Mouse (Mus musculus) heart, adult 2 months (tissue): ENCODE data around the gene Hdac10. TPM values are rescaled to one million over a fixed set of nuclear protein-coding genes. Genes with fewer than 3 reads are reported as not detected.

Source experiments
- DNase-seq, 2 experiments: peaks; one replicate each; pipeline ENCODE4 v3.0.0; 2021
- H3K27ac ChIP-seq: fragments of 200-600 bp; 2 replicates; pipeline ENCODE4 v1.8.1; 2022
- H3K27me3 ChIP-seq: fragments of 200-500 bp; 2 replicates; pipeline ENCODE4 v1.6.1; 2012; ENCODE audit warnings: mild to moderate bottlenecking, low read length, inconsistent platforms, mixed read lengths; ENCODE audit not compliant: control insufficient read depth, insufficient read depth
- H3K36me3 ChIP-seq: fragments of 200-500 bp; 2 replicates; pipeline ENCODE4 v1.6.1; 2012; ENCODE audit warnings: low read length, inconsistent platforms; ENCODE audit not compliant: control insufficient read depth, insufficient read depth
- H3K4me1 ChIP-seq: fragments of 200-500 bp; 2 replicates; pipeline ENCODE4 v1.6.1; 2011; ENCODE audit warnings: low read length; ENCODE audit not compliant: control insufficient read depth, insufficient read depth
- H3K4me3 ChIP-seq: fragments of 200-600 bp; 2 replicates; pipeline ENCODE4 v1.8.1; 2022
- H3K79me2 ChIP-seq: fragments of 200-500 bp; replicated peaks from 2 replicates; pipeline ENCODE4 v1.6.1; 2012; ENCODE audit warnings: mild to moderate bottlenecking, inconsistent platforms, low read length, moderate library complexity, mixed read lengths; ENCODE audit not compliant: control insufficient read depth, insufficient read depth
- H3K9ac ChIP-seq: fragments of 200-500 bp; 2 replicates; pipeline ENCODE4 v1.6.1; 2012; ENCODE audit warnings: low read depth, mild to moderate bottlenecking, control low read depth, inconsistent platforms, low read length, mixed read lengths
- CTCF ChIP-seq: fragments of 200-600 bp; IDR thresholded peaks from 2 replicates; pipeline ENCODE4 v1.8.1; 2022; ENCODE audit warnings: antibody characterized with exemption, mild to moderate bottlenecking, moderate library complexity
- EP300 ChIP-seq: fragments of 200-500 bp; IDR thresholded peaks from 2 replicates; pipeline ENCODE4 v1.6.1; 2011; ENCODE audit warnings: low read depth, low read length, control low read depth; ENCODE audit not compliant: insufficient read depth
- POLR2A ChIP-seq: fragments of 200-500 bp; IDR thresholded peaks from 2 replicates; pipeline ENCODE4 v1.6.1; 2011; ENCODE audit warnings: mild to moderate bottlenecking, low read depth, low read length, control low read depth; ENCODE audit not compliant: insufficient read depth
- WGBS: fragments of 180-500 bp; shearing (Covaris S2); methylation state at CpG from one replicate; pipeline ENCODE4 v1.1.7; 2018; 5-methylcytosine and 5-hydroxymethylcytosine counted together
- intact Hi-C: fragments of 180-260 bp; cut with DNase I; formaldehyde crosslinking; loops from one replicate; pipeline ENCODE4 v1.15.1; 2025
- polyA plus RNA-seq: library from polyadenylated mRNA; depleted of rRNA; stranded (reverse); fragments of >200 nt; gene quantifications from 2 replicates; pipeline ENCODE4 v1.2.3, GENCODE M21; 2012
- total RNA-seq, 2 experiments: library from RNA; stranded (reverse); gene quantifications; 2 replicates each; pipeline ENCODE4 v1.2.3; 2021

Hdac10 gene
- total and polyA plus RNA-seq, 3 experiments, result 6.3 to 19.5 (median 7.6) TPM

GRCm38 (mm10) chr15:89147024-89147423, 18.5 kb upstream of the Hdac10 start:
- H3K4me3 ChIP-seq, result no peak overlapping the region; the same call in 1 of the 2 replicates

GRCm38 (mm10) chr15:89146537-89146936, 18.0 kb upstream of the Hdac10 start:
- 14% methylated on average over 27 of the region's 27 CpGs for WGBS
- TF ChIP-seq CTCF, result no peak
- TF ChIP-seq POLR2A, result no peak
- no peak for TF ChIP-seq EP300
- Histone ChIP-seq H3K27me3 (no peaks in the 10 kb centered on the region), H3K36me3 (no peaks in the 10 kb centered on the region), H3K4me1 (peaks cover 12% of the 10 kb centered on the region), H3K9ac (no peak overlapping the region), H3K27ac (no peak overlapping the region), H3K4me3 (no peak overlapping the region), H3K79me2 (no peaks in the 10 kb centered on the region)
- intact Hi-C loops, result loop anchor here (10.0 kb wide), 1 partner anchor 228 kb away; the partner anchor contains the start of genes Odf3b, Sco2 and Tymp
- DNase-seq, result peak; percentile 49 to 59

More at GRCm38 (mm10) chr15:89147024-89147423, 18.5 kb upstream of the Hdac10 start:
- peak; percentile 47 to 62 for DNase-seq
- Histone ChIP-seq H3K36me3 (no peaks in the 10 kb centered on the region), H3K27me3 (no peaks in the 10 kb centered on the region), H3K27ac (no peak overlapping the region), H3K4me1 (peaks cover 11% of the 10 kb centered on the region), H3K79me2 (no peaks in the 10 kb centered on the region), H3K9ac (no peak overlapping the region)
- TF ChIP-seq CTCF (no peak), POLR2A (no peak), EP300 (no peak)
- 11% methylated on average over 16 of the region's 16 CpGs for WGBS
- intact Hi-C loops, result loop anchor here (10.0 kb wide), 1 partner anchor 228 kb away; the partner anchor contains the start of genes Odf3b, Sco2 and Tymp

- whole genome bisulfite sequencing, result 88% methylated on average over 24 of the region's 24 CpGs
- Histone ChIP-seq H3K36me3 (no peaks in the 10 kb centered on the region), H3K79me2 (no peaks in the 10 kb centered on the region), H3K4me3 (no peak overlapping the region), H3K9ac (no peak overlapping the region), H3K27ac (no peak overlapping the region), H3K27me3 (no peaks in the 10 kb centered on the region), H3K4me1 (peaks cover 16% of the 10 kb centered on the region)
- no peak for DNase-seq
- TF ChIP-seq POLR2A (no peak), EP300 (no peak), CTCF (no peak)
- intact Hi-C loops, result loop anchor here (10.0 kb wide), 1 partner anchor 229 kb away; the partner anchor contains the start of genes Odf3b, Sco2 and Tymp
Measured at GRCm38 (mm10) chr15:89145813-89146350, 17.4 kb upstream of the Hdac10 start.

- no peaks in the 10 kb centered on the region for H3K36me3 ChIP-seq
- no peak overlapping the region for H3K27ac ChIP-seq
- peaks cover 18% of the 10 kb centered on the region for H3K4me1 ChIP-seq
- no peaks in the 10 kb centered on the region for H3K27me3 ChIP-seq
- no peaks in the 10 kb centered on the region for H3K79me2 ChIP-seq
- H3K4me3 ChIP-seq, result no peak overlapping the region
- no peak overlapping the region for H3K9ac ChIP-seq
- intact Hi-C loops, result loop anchor here (10.0 kb wide), 1 partner anchor 230 kb away; the partner anchor contains the start of genes Odf3b, Sco2 and Tymp
- DNase-seq, result no peak
- WGBS, result 68% methylated on average over 11 of the region's 11 CpGs
- no peak for TF ChIP-seq EP300
- TF ChIP-seq CTCF, result no peak
- TF ChIP-seq POLR2A, result no peak
Measured at GRCm38 (mm10) chr15:89144965-89145364, 16.5 kb upstream of the Hdac10 start.

- intact Hi-C loops, result loop anchor here (10.0 kb wide), 1 partner anchor 232 kb away; the partner anchor contains the start of genes Odf3b, Sco2 and Tymp
- Histone ChIP-seq H3K9ac (no peak overlapping the region), H3K27me3 (no peaks in the 10 kb centered on the region), H3K79me2 (no peaks in the 10 kb centered on the region), H3K4me3 (no peak overlapping the region), H3K36me3 (no peaks in the 10 kb centered on the region), H3K27ac (no peak overlapping the region), H3K4me1 (peaks cover 21% of the 10 kb centered on the region)
- DNase-seq, result no peak
- TF ChIP-seq EP300, result no peak
- no peak for TF ChIP-seq CTCF
- no peak for TF ChIP-seq POLR2A
- 69% methylated on average over 2 of the region's 2 CpGs for WGBS
Measured at GRCm38 (mm10) chr15:89143134-89143533, 14.6 kb upstream of the Hdac10 start.

GRCm38 (mm10) chr15:89141905-89142304, 13.4 kb upstream of the Hdac10 start:
- 13% methylated on average over 4 of the region's 4 CpGs for WGBS

More at GRCm38 (mm10) chr15:89141905-89142304, 13.4 kb upstream of the Hdac10 start:
- H3K9ac ChIP-seq, result no peak overlapping the region
- no peak for DNase-seq
- no peaks in the 10 kb centered on the region for H3K36me3 ChIP-seq
- H3K27me3 ChIP-seq, result no peaks in the 10 kb centered on the region
- H3K4me3 ChIP-seq, result no peak overlapping the region
- TF ChIP-seq CTCF, result no peak
- TF ChIP-seq EP300, result no peak
- peak; percentile 37; the same call in 1 of the 2 replicates for TF ChIP-seq POLR2A
- intact Hi-C loops, result loop anchor here (2.0 to 10.0 kb wide), 2 partner anchors 19 to 233 kb away; partner anchors contain the start of genes Odf3b, Sco2, Tubgcp6 and Tymp
- H3K4me1 ChIP-seq, result peaks cover 19% of the 10 kb centered on the region
- no peaks in the 10 kb centered on the region for H3K79me2 ChIP-seq
- peak overlapping the region; percentile 50; the same call in 1 of the 2 replicates for H3K27ac ChIP-seq
